Comparison of ENCODE assay signal across 26 mouse cellular contexts in genomic region chr8:66905557-66905956, GRCm38 (mm10). TPM values are rescaled to one million over a fixed set of nuclear protein-coding genes. Genes with fewer than 3 reads are reported as not detected.
DNase-seq lines count a peak whose midpoint lies in the region; ATAC-seq and TF ChIP-seq lines count a peak whose summit lies in the region.
"Had no signal": no experiment of that assay in that cellular context is flagged by ENCODE, and none has a peak within 500 bp of the region (broad histone marks: within the 10 kb centered on the region; RNA-seq: fewer than 3 reads in every experiment).

No protein-coding gene starts in this region.

- no peaks in the 10 kb centered on the region for H3K27me3 ChIP-seq in heart, embryonic 15.5 days
- H3K27me3 ChIP-seq in heart, adult 2 months (ENCODE audit: control insufficient read depth, insufficient read depth, low read length), result no peaks in the 10 kb centered on the region
- H3K27me3 ChIP-seq: CH12.LX; embryonic facial prominence, embryonic 13.5 days; embryonic facial prominence, embryonic 15.5 days; forebrain, embryonic 12.5 days had no signal

- peak; percentile 90 for ATAC-seq in frontal cortex, adult (ENCODE audit: low TSS enrichment)
- ATAC-seq in heart, embryonic 15.5 days (replicated peaks; ENCODE audit: insufficient number of reproducible peaks, insufficient read depth, low FRiP score, low read depth), result no peak
- ATAC-seq: activated CD4-positive, CD25-positive, alpha-beta regulatory T cell, adult 4 months; CD4-positive, CD25-positive, alpha-beta regulatory T cell, adult 4 months; forebrain, embryonic 14.5 days; Patski had no signal

- no peak for TF ChIP-seq CTCF in heart, adult 2 months (IDR thresholded peaks at IDR 0.05)

- no peaks in the 10 kb centered on the region for H3K9me3 ChIP-seq in heart, embryonic 15.5 days (replicated peaks)
- H3K9me3 ChIP-seq: embryonic facial prominence, embryonic 13.5 days; embryonic facial prominence, embryonic 15.5 days; forebrain, embryonic 10.5 days; forebrain, embryonic 12.5 days; G1E had no signal

- H3K9ac ChIP-seq in heart, embryonic 15.5 days, result no peak overlapping the region
- H3K9ac ChIP-seq in heart, adult 2 months (ENCODE audit: low read depth, low read length), result no peak overlapping the region
- H3K9ac ChIP-seq: embryonic facial prominence, embryonic 13.5 days; embryonic facial prominence, embryonic 15.5 days; forebrain, embryonic 12.5 days had no signal

- intact Hi-C loops in heart, adult 2 months (cut with DNase I), result no loop called here

- no peaks in the 10 kb centered on the region for H3K79me2 ChIP-seq in heart, adult 2 months (replicated peaks; ENCODE audit: control insufficient read depth, insufficient read depth, low read length)

- no peak overlapping the region for H3K4me2 ChIP-seq in heart, embryonic 15.5 days
- H3K4me2 ChIP-seq: embryonic facial prominence, embryonic 13.5 days; embryonic facial prominence, embryonic 15.5 days; forebrain, embryonic 12.5 days had no signal

- no peaks in the 10 kb centered on the region for H3K36me3 ChIP-seq in heart, embryonic 15.5 days
- no peaks in the 10 kb centered on the region for H3K36me3 ChIP-seq in heart, adult 2 months (ENCODE audit: control insufficient read depth, insufficient read depth, low read length)
- H3K36me3 ChIP-seq: embryonic facial prominence, embryonic 13.5 days; embryonic facial prominence, embryonic 15.5 days; forebrain, embryonic 10.5 days; forebrain, embryonic 12.5 days; G1E had no signal

- 79% methylated on average over 4 of the region's 4 CpGs for WGBS in heart, embryonic 15.5 days
- WGBS in heart, adult 2 months, result 84% methylated on average over 4 of the region's 4 CpGs

- peaks cover 17% of the 10 kb centered on the region for H3K4me1 ChIP-seq in heart, embryonic 15.5 days (replicated peaks)
- no peaks in the 10 kb centered on the region; the same call in 1 of the 2 replicates for H3K4me1 ChIP-seq in heart, adult 2 months (ENCODE audit: control insufficient read depth, insufficient read depth, low read length)
- H3K4me1 ChIP-seq: embryonic facial prominence, embryonic 13.5 days; embryonic facial prominence, embryonic 15.5 days; forebrain, embryonic 10.5 days had no signal

- TF ChIP-seq POLR2A in heart, adult 2 months (IDR thresholded peaks at IDR 0.05; ENCODE audit: insufficient read depth, low read depth, low read length), result no peak

- peak overlapping the region; percentile 42; the same call in 1 of the 2 replicates for H3K27ac ChIP-seq in heart, embryonic 15.5 days
- H3K27ac ChIP-seq in heart, adult 2 months, result no peak overlapping the region
- H3K27ac ChIP-seq: embryonic facial prominence, embryonic 13.5 days; embryonic facial prominence, embryonic 15.5 days; forebrain, embryonic 10.5 days; forebrain, embryonic 12.5 days had no signal

- TF ChIP-seq EP300 in heart, adult 2 months (IDR thresholded peaks at IDR 0.05; ENCODE audit: insufficient read depth, low read depth, low read length), result no peak

- H3K4me3 ChIP-seq in heart, embryonic 15.5 days, result no peak overlapping the region
- no peak overlapping the region for H3K4me3 ChIP-seq in heart, adult 2 months
- H3K4me3 ChIP-seq: embryonic facial prominence, embryonic 13.5 days; embryonic facial prominence, embryonic 15.5 days; erythroblast, embryonic 14.5 days; forebrain, embryonic 10.5 days; forebrain, embryonic 12.5 days had no signal

- DNase-seq in frontal cortex, postnatal 14 days (ENCODE audit: low spot score in 2 of 2), result no peak
- no peak for DNase-seq in heart, adult 2 months
- DNase-seq in telencephalon, adult 2 months (ENCODE audit: low read depth, low spot score), result peak; percentile 38
- DNase-seq in embryo, embryonic 9.5 days (ENCODE audit: extremely low spot score), result no peak
- DNase-seq: adrenal gland, adult 8-10 months; adrenal gland, postnatal 14 days; adrenal gland, postnatal 36 days; B cell, adult 2 months; cerebellum, adult 11 months; cerebellum, adult 18-20 months; cerebellum, adult 8-10 months; cerebellum, adult 9-11 months; cerebellum, postnatal 36 days had no signal

RNA-seq across cellular contexts. Expression of gene Naf1, which starts 45.5 kb away (rescaled TPM):
- 1.9 and 2.0 TPM in 2 replicates for polyA plus RNA-seq in heart, embryonic 15.5 days (2015; fragmentation: Nextera tagmentation; extraction: Ambion mirVana)
- 1 to 10 TPM; 4.6 to 5.4 TPM for total RNA-seq in heart, adult 2 months (2021)
- polyA plus RNA-seq in heart, adult 2 months (2012; rRNA removed), result 2.3 and 3.3 TPM in 2 replicates
